Mouse (Mus musculus): ENCODE results near the gene Man1c1.

DNA sequence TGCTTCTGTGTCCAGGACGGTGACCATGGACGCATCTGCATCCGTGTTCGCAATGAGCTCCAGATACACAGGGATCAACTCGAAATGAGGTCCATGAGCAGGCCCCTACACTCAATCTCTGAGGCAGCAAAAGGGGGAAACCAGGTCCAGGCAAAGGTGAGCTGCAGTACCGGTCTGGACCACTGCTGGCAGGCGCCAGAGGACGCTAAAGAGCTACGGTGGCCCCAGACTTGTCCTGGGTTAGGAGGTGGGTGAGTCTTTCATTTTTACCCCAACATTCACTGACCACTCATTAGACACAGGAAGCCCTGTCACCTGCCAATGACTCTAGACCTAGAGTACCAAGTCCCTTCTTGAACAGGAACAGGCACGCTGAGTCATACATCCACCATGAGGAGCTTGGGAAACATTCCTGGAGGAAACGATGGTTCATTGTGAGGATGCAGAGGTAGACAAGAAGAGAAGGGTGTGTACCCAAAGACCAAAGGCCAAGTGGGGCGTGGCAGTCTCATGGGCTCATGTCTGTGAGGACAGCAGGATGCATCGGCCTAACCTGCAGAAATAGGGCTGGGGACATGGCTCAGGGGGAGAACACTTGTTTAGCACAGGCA lies 21.8 kb upstream of the Man1c1 start:
- TF ChIP-seq CTCF (IDR thresholded peaks at IDR 0.05; ENCODE audit: borderline replicate concordance, insufficient read depth, low read length), result no peak
- TF ChIP-seq POLR2A (IDR thresholded peaks at IDR 0.05; ENCODE audit: low read depth, low read length), result no peak
